Mouse (Mus musculus): Measurements from ENCODE around the gene Add1. TPM values are rescaled to one million over a fixed set of nuclear protein-coding genes. Genes with fewer than 3 reads are reported as not detected.
"Not testable (repeated sequence)": the region's sequence is repeated elsewhere in the genome, so short reads cannot be mapped to it uniquely, and the experiment has no call there.

The Add1 gene
- polyA plus RNA-seq, 1 experiment from 2014 or later = 202 TPM

DNA sequence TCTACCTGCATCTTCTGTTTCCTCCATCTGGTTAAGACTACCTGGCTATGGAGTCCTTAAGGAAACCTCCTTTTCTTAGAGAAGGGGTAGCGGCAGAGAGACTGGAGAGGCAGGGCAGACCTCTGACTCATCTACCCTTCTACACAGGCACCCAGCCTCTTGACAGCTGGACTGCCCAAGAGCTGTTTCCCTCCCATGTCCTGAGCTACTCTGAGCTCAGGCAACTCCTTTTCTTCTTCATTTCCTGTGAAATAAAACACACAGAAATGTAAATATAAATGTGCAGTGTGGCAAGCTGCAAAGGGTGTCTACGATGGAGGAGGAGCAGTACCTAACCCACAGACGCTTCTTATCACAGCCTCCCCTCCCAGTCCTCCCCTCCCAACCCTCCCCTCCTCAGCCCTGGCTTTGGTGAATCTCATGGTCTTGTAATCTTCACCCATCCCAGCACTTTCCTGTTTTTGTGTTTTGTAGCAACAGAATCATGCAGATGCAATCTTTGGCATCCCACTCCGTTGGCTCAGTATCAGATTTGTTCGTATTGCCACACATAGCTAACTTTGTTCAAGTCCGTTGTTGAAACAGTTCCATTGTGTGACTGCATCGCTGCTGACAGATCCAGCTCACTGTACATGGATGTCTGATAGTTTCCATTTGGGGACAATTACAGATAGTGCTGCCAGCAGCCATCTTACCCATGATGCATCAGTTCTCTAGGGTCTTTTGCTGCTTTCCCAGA, 7.8 kb upstream of the Add1 start:
- ATAC-seq (replicated peaks; ENCODE audit: low FRiP score) (no peak), DNase-seq (ENCODE audit: low spot score) (peak; percentile 31)
- Histone ChIP-seq H3K36me3 (ENCODE audit: control insufficient read depth, insufficient read depth, low read length) (peaks cover 12% of the 10 kb centered on the region), H3K4me1 (replicated peaks; ENCODE audit: control insufficient read depth, insufficient read depth, low read length) (no peaks in the 10 kb centered on the region), H3K4me2 (ENCODE audit: low read depth, low read length, severe bottlenecking) (no peak overlapping the region), H3K9ac (ENCODE audit: low read length) (no peak overlapping the region), H3K27ac (ENCODE audit: low read depth, low read length) (no peak overlapping the region), H3K9me3 (ENCODE audit: control insufficient read depth, low read length) (no peaks in the 10 kb centered on the region), H3K27me3 (ENCODE audit: control insufficient read depth, insufficient read depth, low read length) (no peaks in the 10 kb centered on the region), H3K4me3 (ENCODE audit: low read depth, low read length) (no peak overlapping the region)
- 85% methylated on average over 7 of the region's 7 CpGs for WGBS

DNA sequence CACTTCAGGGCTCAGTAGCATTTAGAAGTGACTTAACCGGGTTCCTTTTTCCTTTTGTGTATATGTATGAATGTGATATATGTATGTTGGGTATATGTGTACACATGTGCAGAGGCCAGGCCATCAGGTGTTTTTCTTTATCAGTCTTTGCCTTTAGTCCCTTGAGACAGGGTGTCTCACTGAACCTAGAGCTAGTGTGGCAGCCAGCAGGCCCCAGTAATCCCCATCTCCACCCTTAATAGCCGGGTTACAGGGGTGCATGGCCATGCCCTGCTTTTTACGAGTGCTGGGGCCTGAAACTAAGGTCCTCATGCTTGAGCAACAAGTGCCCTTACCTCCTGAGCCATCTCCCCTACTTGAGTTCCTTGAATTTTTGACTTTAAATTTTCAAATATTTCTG, 1.9 kb upstream of the Add1 start:
- no peak overlapping the region for H3K27ac ChIP-seq (ENCODE audit: low read depth, low read length)
- ATAC-seq (replicated peaks; ENCODE audit: low FRiP score) = no peak

DNA sequence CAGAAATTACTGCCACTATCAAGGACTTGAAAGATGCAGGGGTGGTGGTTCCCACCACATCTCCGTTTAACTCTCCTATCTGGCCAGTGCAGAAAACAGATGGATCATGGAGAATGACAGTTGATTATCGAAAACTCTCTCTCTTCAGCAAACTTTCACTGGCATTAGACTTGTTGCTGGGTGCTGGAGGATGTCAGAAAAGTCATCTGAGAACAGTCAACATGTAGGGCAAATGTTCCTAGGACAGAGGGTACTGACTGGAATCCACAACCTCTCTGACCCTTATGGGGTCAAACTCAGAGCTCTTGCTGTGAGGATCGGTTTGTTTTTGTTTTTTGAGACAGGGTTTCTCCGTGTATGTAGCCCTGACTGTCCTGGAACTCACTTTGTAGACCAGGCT, 896 bp upstream of the Add1 start:
- 50% methylated on average over 4 of the region's 4 CpGs for WGBS
- H3K9me3 ChIP-seq (ENCODE audit: control insufficient read depth, low read length); H3K36me3 ChIP-seq (ENCODE audit: control insufficient read depth, insufficient read depth, low read length); ATAC-seq (replicated peaks; ENCODE audit: low FRiP score); DNase-seq (ENCODE audit: low spot score); H3K27me3 ChIP-seq (ENCODE audit: control insufficient read depth, insufficient read depth, low read length); H3K4me1 ChIP-seq (replicated peaks; ENCODE audit: control insufficient read depth, insufficient read depth, low read length): not testable (repeated sequence)
- Histone ChIP-seq H3K4me3 (ENCODE audit: low read depth, low read length) (peak overlapping the region; percentile 93), H3K27ac (ENCODE audit: low read depth, low read length) (peak overlapping the region; percentile 87; the same call in 1 of the 2 replicates), H3K9ac (ENCODE audit: low read length) (peak overlapping the region; percentile 96), H3K4me2 (ENCODE audit: low read depth, low read length, severe bottlenecking) (peak overlapping the region; percentile 62)

More for the DNA sequence above, 1.9 kb upstream of the Add1 start:
- WGBS = 84% methylated on average over 3 of the region's 3 CpGs
- no peak overlapping the region for H3K4me3 ChIP-seq (ENCODE audit: low read depth, low read length)
- peaks cover 4% of the 10 kb centered on the region for H3K4me1 ChIP-seq (replicated peaks; ENCODE audit: control insufficient read depth, insufficient read depth, low read length)
- no peak for DNase-seq (ENCODE audit: low spot score)
- H3K27me3 ChIP-seq (ENCODE audit: control insufficient read depth, insufficient read depth, low read length) = no peaks in the 10 kb centered on the region
- no peaks in the 10 kb centered on the region for H3K9me3 ChIP-seq (ENCODE audit: control insufficient read depth, low read length)
- no peaks in the 10 kb centered on the region for H3K36me3 ChIP-seq (ENCODE audit: control insufficient read depth, insufficient read depth, low read length)
- no peak overlapping the region for H3K4me2 ChIP-seq (ENCODE audit: low read depth, low read length, severe bottlenecking)
- no peak overlapping the region for H3K9ac ChIP-seq (ENCODE audit: low read length)

DNA sequence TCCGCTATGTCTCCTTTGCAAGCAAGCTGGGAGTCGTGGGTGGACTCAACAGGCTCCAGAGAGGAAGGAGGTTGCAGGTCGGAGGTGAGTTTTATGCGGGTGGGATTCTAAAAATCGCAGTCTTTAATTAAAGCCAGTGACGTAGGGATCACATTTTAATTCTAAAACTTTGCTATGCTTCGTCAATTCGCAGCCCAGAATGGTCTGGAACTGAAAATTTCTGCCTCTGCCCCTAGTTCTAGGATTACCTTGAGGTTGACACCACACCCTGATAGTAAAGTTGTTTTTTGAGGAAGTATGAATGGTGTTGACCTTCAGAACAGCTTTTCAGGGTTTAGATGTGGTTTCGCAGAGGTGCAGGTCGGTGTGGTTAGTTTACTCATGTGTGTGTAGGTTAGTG, 1.3 kb downstream of the Add1 start:
- no peak for DNase-seq (ENCODE audit: low spot score)

DNA sequence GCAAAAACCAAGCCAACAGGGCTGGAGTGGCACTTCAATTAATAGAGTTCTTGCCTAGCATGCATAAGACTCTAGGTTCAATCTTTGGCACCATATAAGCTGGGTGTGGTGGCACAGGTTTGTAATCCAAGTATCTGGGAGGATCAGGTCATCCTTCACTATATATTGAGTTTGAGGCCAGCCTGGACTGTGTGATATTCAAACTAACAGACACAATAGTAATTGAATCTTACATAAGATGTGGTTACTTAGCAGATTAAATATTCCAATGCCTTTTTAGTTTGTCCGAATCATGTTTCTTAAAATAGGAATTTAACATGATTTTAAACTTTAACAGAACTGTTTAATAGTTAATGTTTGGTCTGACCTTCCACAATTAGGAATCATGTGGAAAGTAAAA, 2.8 kb downstream of the Add1 start:
- WGBS = 91% methylated on average over 1 of the region's 1 CpGs
- no peaks in the 10 kb centered on the region for H3K27me3 ChIP-seq (ENCODE audit: control insufficient read depth, insufficient read depth, low read length)
- ATAC-seq (replicated peaks; ENCODE audit: low FRiP score) (no peak), DNase-seq (ENCODE audit: low spot score) (no peak)
- H3K4me1 ChIP-seq (replicated peaks; ENCODE audit: control insufficient read depth, insufficient read depth, low read length) = peaks cover 4% of the 10 kb centered on the region
- H3K27ac ChIP-seq (ENCODE audit: low read depth, low read length) = no peak overlapping the region
- no peak overlapping the region for H3K4me3 ChIP-seq (ENCODE audit: low read depth, low read length)
- no peak overlapping the region for H3K9ac ChIP-seq (ENCODE audit: low read length)
- no peaks in the 10 kb centered on the region for H3K9me3 ChIP-seq (ENCODE audit: control insufficient read depth, low read length)
- no peak overlapping the region for H3K4me2 ChIP-seq (ENCODE audit: low read depth, low read length, severe bottlenecking)
- H3K36me3 ChIP-seq (ENCODE audit: control insufficient read depth, insufficient read depth, low read length) = no peaks in the 10 kb centered on the region

More for the DNA sequence above, 1.3 kb downstream of the Add1 start:
- Histone ChIP-seq H3K36me3 (ENCODE audit: control insufficient read depth, insufficient read depth, low read length) (no peaks in the 10 kb centered on the region), H3K27ac (ENCODE audit: low read depth, low read length) (no peak overlapping the region), H3K27me3 (ENCODE audit: control insufficient read depth, insufficient read depth, low read length) (no peaks in the 10 kb centered on the region), H3K9ac (ENCODE audit: low read length) (peak overlapping the region; percentile 96), H3K4me1 (replicated peaks; ENCODE audit: control insufficient read depth, insufficient read depth, low read length) (peaks cover 4% of the 10 kb centered on the region), H3K9me3 (ENCODE audit: control insufficient read depth, low read length) (no peaks in the 10 kb centered on the region), H3K4me3 (ENCODE audit: low read depth, low read length) (peak overlapping the region; percentile 93), H3K4me2 (ENCODE audit: low read depth, low read length, severe bottlenecking) (peak overlapping the region; percentile 47)
- ATAC-seq (replicated peaks; ENCODE audit: low FRiP score) = no peak
- 46% methylated on average over 10 of the region's 10 CpGs for WGBS

DNA sequence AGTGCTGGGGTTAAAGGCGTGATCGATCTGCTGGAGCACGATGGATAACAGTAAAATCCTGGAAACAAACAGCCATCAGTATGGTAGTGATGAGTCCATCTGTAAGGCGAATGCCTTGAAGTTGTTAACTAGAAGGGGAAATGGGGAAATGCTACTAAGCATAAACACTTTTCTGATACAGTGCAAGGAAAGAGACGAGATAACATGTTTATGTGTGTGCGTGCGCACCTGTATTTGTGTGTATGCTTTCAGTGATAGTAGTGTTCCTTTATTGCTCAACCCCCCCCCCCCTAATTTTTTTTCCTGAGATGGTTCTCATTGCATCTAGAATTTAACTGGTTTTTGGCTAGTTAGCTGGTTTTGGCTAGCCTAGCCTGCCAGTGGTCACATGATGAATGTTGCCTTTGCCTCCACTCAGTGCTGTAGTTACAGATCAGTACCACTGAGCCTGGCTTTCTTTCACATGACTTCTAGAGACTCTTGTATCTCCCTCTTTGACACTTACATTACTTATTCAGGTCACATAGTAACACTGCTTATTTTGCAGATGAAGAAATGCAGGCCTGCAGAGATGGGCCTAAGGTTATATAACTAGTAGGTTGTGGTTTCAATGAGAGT, 4.7 kb downstream of the Add1 start:
- Histone ChIP-seq H3K36me3 (ENCODE audit: control insufficient read depth, insufficient read depth, low read length) (no peaks in the 10 kb centered on the region), H3K9ac (ENCODE audit: low read length) (no peak overlapping the region), H3K4me2 (ENCODE audit: low read depth, low read length, severe bottlenecking) (no peak overlapping the region), H3K27ac (ENCODE audit: low read depth, low read length) (no peak overlapping the region), H3K9me3 (ENCODE audit: control insufficient read depth, low read length) (no peaks in the 10 kb centered on the region), H3K27me3 (ENCODE audit: control insufficient read depth, insufficient read depth, low read length) (no peaks in the 10 kb centered on the region), H3K4me3 (ENCODE audit: low read depth, low read length) (no peak overlapping the region), H3K4me1 (replicated peaks; ENCODE audit: control insufficient read depth, insufficient read depth, low read length) (peaks cover 4% of the 10 kb centered on the region)
- WGBS = 98% methylated on average over 7 of the region's 7 CpGs
- ATAC-seq (replicated peaks; ENCODE audit: low FRiP score) = no peak
- no peak for DNase-seq (ENCODE audit: low spot score)

DNA sequence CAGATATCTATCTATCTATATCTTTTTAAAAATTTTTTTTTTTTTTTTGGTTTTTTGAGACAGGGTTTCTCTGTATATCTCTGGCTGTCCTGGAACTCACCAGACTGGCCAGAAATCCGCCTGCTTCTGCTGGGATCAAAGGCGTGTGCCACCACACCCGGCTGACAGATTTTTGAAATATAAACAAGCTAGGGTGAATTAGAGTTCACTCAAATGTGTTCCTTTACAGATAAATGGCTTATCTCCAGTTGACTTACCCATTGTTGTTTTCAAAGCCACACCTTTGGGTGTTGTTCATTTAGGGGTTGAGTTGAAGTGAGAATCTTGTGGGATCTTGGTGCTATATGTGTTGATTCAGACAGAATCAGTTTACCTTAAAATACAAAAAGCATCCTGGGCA, 5.9 kb downstream of the Add1 start:
- H3K9ac ChIP-seq (ENCODE audit: low read length) = no peak overlapping the region
- H3K4me3 ChIP-seq (ENCODE audit: low read depth, low read length) = no peak overlapping the region
- WGBS = 96% methylated on average over 3 of the region's 3 CpGs
- no peak overlapping the region for H3K4me2 ChIP-seq (ENCODE audit: low read depth, low read length, severe bottlenecking)
- H3K9me3 ChIP-seq (ENCODE audit: control insufficient read depth, low read length) = no peaks in the 10 kb centered on the region
- no peak overlapping the region for H3K27ac ChIP-seq (ENCODE audit: low read depth, low read length)
- H3K36me3 ChIP-seq (ENCODE audit: control insufficient read depth, insufficient read depth, low read length) = no peaks in the 10 kb centered on the region
- DNase-seq (ENCODE audit: low spot score) (no peak), ATAC-seq (replicated peaks; ENCODE audit: low FRiP score) (no peak)
- H3K4me1 ChIP-seq (replicated peaks; ENCODE audit: control insufficient read depth, insufficient read depth, low read length) = peaks cover 4% of the 10 kb centered on the region
- no peaks in the 10 kb centered on the region for H3K27me3 ChIP-seq (ENCODE audit: control insufficient read depth, insufficient read depth, low read length)

DNA sequence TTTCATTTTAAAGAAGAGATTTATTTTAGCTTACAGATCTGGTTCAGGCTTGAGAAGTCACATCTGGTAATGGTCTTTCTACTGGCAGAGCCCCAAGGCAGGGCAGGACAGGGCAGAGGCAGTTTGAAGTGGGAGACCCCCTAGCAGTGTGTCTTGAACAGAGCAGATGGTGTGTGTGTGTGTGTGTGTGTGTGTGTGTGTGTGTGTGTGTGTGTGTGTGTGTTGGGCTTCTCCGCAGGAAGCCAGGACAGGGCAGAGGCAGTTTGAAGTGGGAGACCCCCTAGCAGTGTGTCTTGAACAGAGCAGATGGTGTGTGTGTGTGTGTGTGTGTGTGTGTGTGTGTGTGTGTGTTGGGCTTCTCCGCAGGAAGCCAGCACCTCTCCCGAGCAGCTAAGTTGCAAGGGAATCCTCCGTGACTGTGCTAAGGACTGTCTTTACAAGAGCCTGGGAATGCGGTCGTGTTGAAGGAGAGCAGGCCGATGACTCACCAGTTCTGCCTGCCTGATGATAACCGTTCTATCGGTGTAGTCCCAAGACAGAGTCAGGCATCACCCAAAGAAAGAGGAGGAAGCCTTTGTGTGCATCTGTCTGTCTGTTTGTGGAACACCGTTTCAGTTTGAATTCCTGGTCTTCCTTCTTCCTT, 8.3 kb downstream of the Add1 start:
- H3K9me3 ChIP-seq (ENCODE audit: control insufficient read depth, low read length); H3K9ac ChIP-seq (ENCODE audit: low read length); DNase-seq (ENCODE audit: low spot score); H3K4me1 ChIP-seq (replicated peaks; ENCODE audit: control insufficient read depth, insufficient read depth, low read length); H3K36me3 ChIP-seq (ENCODE audit: control insufficient read depth, insufficient read depth, low read length); H3K27me3 ChIP-seq (ENCODE audit: control insufficient read depth, insufficient read depth, low read length); H3K4me2 ChIP-seq (ENCODE audit: low read depth, low read length, severe bottlenecking); H3K27ac ChIP-seq (ENCODE audit: low read depth, low read length); H3K4me3 ChIP-seq (ENCODE audit: low read depth, low read length): not testable (repeated sequence)
- WGBS = 71% methylated on average over 10 of the region's 10 CpGs
- ATAC-seq (replicated peaks; ENCODE audit: low FRiP score) = peak; percentile 58; the same call in 1 of the 2 replicates

Data from forebrain, embryonic 11.5 days (tissue).